Mouse (Mus musculus) 3T3-L1 (cell line): ENCODE results near the gene Tas2r143.
A peak's percentile ranks its signal among the peaks of the same experiment; 100 is the strongest.

Source experiments
- DNase-seq: peaks from one replicate; pipeline ENCODE4 v3.0.0-alpha.2; 2015; ENCODE audit warnings: low read depth, low spot score

The Tas2r143 gene

GRCm38 (mm10) chr6:42399938-42400337 lies at the start of gene Tas2r143:
TSS of gene Tas2r143 (plus strand) at chr6:42400238.
- DNase-seq, result no peak

GRCm38 (mm10) chr6:42350968-42351775 lies 48.9 kb upstream of the Tas2r143 start:
- DNase-seq, result peak; percentile 24

GRCm38 (mm10) chr6:42351776-42352485 lies 48.1 kb upstream of the Tas2r143 start:
- DNase-seq, result peak; percentile 68

- DNase-seq, result no peak
These were observed 47.6 kb upstream of the Tas2r143 start for GRCm38 (mm10) chr6:42352486-42352846.

DNA sequence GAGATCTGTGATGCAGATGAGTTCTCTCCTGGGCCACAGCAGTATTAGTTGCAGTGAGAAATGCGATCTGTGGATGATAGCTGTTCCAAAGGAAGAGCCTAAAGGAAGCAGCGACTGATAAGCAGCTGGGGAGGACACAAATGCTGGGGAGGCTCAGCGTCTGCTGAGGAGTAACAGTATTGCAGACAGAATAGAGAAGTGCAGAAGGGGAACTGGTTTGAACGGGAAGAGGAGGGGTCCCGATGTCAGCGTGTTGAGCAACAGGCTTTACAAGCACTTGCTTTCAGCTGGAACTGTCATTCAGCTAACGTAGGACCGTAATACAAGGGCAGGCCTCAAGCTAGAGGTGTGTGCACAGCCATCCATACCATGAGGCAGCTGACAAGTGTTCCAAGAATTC lies 46.9 kb upstream of the Tas2r143 start:
- peak; percentile 34 for DNase-seq

- peak; percentile 73 for DNase-seq
These were observed 45.7 kb upstream of the Tas2r143 start for GRCm38 (mm10) chr6:42354076-42355019.

DNA sequence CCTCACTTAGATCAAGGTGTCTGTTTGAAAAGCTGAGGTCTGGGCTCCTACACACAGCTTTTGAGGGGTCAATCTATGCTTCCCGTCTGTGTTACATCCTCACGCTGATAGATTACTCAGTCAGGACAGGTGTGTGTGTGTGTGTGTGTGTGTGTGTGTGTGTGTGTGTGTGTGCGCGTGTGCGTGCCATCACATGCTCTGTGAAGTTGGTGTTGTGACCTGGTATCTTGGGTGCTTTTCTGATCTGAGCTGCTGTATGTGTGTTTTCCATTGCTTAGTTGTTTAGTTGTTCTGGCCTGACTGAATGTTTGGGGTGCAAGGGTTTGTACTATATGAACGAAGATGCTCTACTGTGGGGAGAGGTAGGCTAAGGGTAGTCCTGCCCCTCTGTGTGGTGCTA lies 44.7 kb upstream of the Tas2r143 start:
- DNase-seq, result no peak

GRCm38 (mm10) chr6:42355794-42356600 lies 44.0 kb upstream of the Tas2r143 start:
- no peak for DNase-seq

GRCm38 (mm10) chr6:42356913-42357312 lies 43.1 kb upstream of the Tas2r143 start:
- DNase-seq, result no peak

DNA sequence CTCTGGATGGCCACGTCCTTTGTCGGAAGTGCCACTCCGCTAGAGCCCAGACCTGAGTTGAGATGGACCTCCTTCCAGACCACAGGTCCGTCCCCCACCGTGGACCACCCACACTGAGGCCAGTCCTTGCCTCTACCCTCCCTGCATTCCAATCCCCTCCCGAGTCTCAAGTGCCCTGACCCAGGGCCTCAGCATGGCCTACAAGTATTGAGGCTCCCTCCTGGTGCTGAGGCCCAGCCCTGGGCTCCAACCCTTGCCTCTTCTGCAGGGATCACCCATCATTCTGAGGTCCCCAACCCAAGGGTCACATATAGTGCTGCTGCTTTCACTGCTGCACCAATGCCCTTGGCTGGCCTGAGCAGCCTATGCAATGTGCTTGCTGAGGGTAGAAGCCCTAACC lies 42.1 kb upstream of the Tas2r143 start:
- DNase-seq, result no peak

GRCm38 (mm10) chr6:42358901-42359300 lies 41.1 kb upstream of the Tas2r143 start:
- no peak for DNase-seq

DNA sequence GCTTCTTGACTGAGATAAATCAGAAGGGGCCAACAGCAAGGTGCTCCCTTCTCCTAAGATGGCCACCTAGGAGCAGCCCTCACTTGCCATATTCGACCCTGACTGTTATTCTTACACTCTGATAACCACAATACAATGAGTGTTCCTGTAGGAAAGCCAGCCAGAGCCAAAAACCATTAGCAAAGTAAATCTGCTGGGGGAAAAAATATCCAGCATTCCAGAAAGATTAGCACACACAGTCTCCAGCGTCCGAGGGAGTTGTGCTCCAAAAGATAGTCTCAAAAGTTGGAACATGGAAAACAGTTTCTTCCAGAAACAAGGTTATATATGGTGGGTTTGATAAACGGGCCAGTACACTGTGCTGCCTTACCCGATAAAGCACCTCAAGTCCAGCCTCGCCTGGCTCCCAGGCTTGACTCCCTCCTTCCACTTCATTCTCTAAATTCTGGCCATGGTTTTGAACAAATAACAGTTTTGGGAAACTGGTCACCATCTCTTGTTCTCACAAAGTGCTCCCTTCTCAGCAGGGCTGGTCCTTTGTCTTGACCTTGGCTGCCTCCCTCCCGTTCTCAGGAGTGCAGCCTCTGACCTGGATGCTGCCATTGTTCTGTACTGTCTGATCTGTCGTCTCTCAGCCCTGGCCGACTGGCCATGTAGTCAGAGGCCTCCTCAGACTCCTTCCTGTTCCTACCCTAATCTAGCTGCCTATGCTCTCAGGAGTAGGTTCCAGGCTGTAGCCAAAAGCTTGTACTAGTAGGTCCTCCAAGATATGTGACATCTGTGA lies 40.5 kb upstream of the Tas2r143 start:
- DNase-seq, result peak; percentile 81

GRCm38 (mm10) chr6:42360231-42360840 lies 39.7 kb upstream of the Tas2r143 start:
- peak; percentile 58 for DNase-seq

GRCm38 (mm10) chr6:42361041-42361895 lies 38.8 kb upstream of the Tas2r143 start:
- DNase-seq, result peak; percentile 53

GRCm38 (mm10) chr6:42362074-42362473 lies 38.0 kb upstream of the Tas2r143 start:
- DNase-seq, result peak; percentile 77

DNA sequence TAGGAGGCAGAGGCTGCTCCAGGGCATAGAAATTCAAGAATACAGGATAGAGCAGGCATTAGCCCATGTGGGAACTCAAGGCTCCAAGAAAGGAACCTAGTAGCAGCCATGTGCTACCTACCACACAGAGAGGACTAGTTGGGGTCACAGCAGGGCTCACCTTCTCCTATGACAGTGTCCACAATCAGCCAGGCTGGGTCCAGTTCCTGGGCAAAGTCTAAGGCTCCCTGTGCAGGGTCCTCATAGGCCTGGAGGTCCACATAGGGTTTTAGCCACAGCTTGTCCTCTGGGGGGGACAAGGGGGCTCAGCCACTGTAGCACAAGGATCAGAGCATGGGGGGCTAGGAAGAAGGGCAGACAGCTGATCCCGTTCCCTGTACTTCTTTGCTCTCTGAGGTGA lies 37.5 kb upstream of the Tas2r143 start:
- no peak for DNase-seq

DNA sequence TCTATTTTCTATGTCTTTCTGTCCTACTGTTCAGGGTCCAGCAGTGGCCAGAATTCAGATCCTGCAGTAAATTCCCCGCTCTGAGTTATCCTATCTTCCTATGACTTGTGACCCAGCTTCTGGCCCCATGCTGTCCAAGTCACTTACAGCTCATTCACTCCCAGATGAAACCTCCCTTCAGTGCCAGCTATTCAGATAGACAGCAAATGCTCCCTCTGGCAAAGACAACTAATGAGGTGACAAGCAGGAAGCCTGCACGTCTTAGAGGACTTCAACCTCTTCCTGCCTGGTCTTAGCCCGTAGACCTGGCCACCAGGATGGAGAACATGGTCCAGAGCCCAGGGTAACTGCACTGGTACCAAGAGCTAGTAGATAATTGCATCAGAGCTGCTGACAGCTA lies 37.1 kb upstream of the Tas2r143 start:
- peak; percentile 42 for DNase-seq

GRCm38 (mm10) chr6:42364066-42364465 lies 36.0 kb upstream of the Tas2r143 start:
- DNase-seq, result no peak

- no peak for DNase-seq
These were observed 35.4 kb upstream of the Tas2r143 start for GRCm38 (mm10) chr6:42364607-42365006.
